Mouse (Mus musculus) gonadal fat pad, adult 2 months (tissue): ENCODE results near the gene Ccdc33. TPM values are rescaled to one million over a fixed set of nuclear protein-coding genes. Genes with fewer than 3 reads are reported as not detected.

Source experiments
- polyA plus RNA-seq: library from polyadenylated mRNA; depleted of rRNA; stranded (reverse); fragments of >200 nt; gene quantifications from 2 replicates; pipeline ENCODE4 v1.2.3, GENCODE M21; 2012; rRNA removed

Gene Ccdc33
- polyA plus RNA-seq, 1 experiment = 1.7 TPM

Other genes starting within 250 kb of the Ccdc33 start
- gene Ubl7, start 207.8 kb downstream of the Ccdc33 start, polyA plus RNA-seq = 100 and 106 TPM in 2 replicates
- 32.3 and 32.5 TPM in 2 replicates for gene Sema7a, start 178.7 kb downstream of the Ccdc33 start, polyA plus RNA-seq
- gene Cyp11a1, start 112.4 kb downstream of the Ccdc33 start, polyA plus RNA-seq = 0.32 and 1.1 TPM in 2 replicates
- 7.3 and 9.6 TPM in 2 replicates for gene Stra6, start 55.0 kb downstream of the Ccdc33 start, polyA plus RNA-seq
- 124 and 133 TPM in 2 replicates for gene Islr, start 85.5 kb upstream of the Ccdc33 start, polyA plus RNA-seq
- gene Islr2, start 85.5 kb upstream of the Ccdc33 start, polyA plus RNA-seq = 2.0 and 2.2 TPM in 2 replicates
- 18.7 and 22.4 TPM in 2 replicates for gene Pml, start 131.0 kb upstream of the Ccdc33 start, polyA plus RNA-seq
- 32.8 and 42.0 TPM in 2 replicates for gene Stoml1, start 134.3 kb upstream of the Ccdc33 start, polyA plus RNA-seq
- 70.7 and 74.1 TPM in 2 replicates for gene Loxl1, start 194.4 kb upstream of the Ccdc33 start, polyA plus RNA-seq